Mouse (Mus musculus) retina, postnatal 7 days (tissue): ENCODE results near the gene Prkn.

Experiments used
- DNase-seq: peaks from one replicate; pipeline ENCODE4 v3.0.0-alpha.2; 2012; ENCODE audit warnings: low read depth, low spot score

Prkn gene

DNA sequence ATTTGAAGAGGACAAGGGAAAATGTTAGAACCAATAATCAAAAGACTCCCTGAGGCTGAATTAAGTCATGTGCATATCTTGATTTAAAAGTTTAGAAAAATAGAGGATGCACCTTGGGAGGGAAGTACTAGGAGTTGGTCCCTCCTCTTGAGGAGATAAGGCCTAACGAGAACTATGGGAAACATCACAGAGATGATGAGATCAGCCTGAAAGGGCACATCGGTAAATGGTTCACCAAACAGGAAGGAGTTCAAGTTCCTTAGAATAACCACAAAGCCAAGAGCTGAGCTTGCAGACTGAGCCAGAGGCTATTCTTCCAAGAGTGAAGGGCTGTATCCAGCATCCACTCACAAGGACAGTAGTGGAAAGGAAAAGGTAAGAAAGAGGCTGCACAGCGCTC, 1004.8 kb downstream of the Prkn start:
- no peak for DNase-seq

DNA sequence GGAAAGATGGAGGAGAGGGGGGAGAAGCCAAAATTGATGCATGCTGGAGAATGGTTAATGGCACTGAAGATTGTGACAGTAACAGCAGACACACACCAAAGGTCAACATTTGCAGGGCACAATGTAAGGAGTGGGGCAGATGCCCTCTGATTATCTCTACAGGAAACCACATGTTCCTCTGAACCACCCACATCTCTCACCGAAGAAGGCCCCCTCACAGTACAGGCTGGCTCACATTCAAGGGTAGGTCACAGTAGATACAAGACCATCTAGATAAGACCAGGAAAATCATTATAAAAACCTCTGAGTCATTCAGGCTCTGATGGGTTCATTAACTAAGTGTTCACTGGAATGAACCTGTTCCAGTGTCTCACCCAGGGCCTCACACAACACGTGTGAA, 1005.3 kb downstream of the Prkn start:
- no peak for DNase-seq

DNA sequence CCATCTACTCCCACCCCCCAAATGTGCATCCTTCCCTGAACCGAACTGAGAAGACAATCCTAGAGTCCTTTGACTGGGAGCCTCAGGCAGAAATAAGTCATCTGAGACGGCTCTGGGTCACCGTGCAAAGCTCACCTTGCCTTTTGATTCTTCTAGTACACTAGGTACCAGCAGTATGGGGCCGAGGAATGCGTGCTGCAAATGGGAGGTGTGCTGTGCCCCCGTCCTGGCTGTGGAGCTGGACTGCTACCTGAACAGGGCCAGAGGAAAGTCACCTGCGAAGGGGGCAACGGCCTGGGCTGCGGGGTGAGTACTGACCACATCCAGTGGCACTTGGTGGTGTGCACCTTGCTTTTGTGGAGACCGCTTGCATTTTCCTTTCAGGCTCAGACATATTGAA, 1014.4 kb downstream of the Prkn start:
- no peak for DNase-seq

DNA sequence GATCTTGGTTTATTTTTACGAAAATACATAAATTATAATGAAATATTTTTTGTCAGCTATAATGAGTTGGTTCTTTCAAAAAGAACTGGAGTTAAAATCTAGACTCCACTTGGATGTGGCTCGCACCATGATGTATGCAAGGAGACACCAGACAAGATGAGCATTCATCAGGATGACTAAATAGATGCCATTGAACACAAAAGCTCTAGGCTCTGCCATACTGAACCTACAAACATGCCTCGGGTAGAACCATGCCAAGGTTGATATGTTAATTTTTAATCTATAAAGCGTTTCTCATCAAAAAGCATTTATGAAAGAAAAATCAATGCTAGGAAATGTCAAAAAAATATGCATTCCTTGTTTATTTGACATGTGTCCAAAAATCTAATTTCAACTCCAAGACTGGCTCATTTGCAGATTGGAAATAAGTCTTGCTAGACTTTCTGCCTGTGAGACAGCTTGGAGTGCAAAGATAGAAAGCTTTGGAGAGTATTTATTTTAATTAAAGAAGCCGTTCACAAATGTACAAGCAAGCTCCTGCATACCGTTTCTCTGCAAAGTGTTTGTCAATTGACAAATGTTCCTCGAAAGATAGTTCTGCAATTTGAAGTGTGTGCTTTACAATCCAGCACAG, 1018.7 kb downstream of the Prkn start:
- no peak for DNase-seq

DNA sequence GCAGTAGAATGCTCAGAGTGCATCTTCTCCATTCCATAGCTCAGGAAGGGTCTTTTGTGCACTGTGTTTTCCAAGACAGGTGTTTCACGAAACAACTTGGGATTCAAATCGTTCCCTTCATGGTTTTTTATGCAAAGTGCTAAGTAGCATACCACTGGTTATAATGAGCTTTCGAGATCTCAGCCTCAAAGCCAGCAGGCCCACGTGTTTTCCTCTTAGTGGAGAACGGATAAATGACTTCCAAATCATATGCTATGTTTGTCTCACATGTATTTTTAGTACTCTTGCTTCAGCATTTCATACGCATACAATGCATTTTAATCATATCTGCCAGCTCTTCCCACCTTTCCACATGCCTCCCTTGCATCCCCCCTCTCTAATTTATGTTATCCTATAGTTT, 1021.0 kb downstream of the Prkn start:
- no peak for DNase-seq

DNA sequence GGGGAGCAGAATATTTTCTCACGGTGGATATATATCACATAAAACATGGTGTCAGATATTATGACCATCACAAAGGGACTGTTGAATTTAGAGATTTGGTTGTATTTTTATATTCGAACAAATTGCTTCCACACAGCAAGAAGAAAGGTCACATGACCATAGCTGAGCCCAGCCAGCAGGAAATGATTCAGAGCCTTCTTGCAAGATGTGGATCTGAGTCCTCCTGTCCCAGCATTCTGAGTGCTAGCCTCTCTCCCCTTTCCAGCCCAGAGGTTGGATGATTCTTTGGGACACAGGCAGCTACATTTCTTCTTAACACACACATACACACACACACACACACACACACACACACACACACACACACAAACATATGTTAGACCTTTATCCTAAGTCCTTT, 1022.2 kb downstream of the Prkn start:
- DNase-seq = no peak

DNA sequence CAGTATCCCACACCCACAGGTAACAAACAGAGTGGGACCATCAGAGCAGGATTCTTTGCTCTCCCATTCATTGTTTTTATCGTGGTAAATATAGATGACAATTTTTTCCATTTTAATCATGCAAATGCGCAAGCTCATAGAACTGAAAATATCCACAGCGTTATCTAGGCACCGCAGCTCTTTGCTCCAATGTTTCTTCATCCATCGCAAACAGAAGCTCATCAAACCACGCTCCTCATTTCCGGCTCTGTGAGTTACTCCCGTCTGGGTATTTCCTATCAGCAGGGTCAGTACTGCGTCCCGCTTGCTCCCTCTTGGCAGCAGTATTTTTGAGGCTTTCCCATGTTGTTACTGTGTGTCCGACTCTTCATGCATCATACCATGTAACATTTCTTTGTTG, 1022.8 kb downstream of the Prkn start:
- no peak for DNase-seq

DNA sequence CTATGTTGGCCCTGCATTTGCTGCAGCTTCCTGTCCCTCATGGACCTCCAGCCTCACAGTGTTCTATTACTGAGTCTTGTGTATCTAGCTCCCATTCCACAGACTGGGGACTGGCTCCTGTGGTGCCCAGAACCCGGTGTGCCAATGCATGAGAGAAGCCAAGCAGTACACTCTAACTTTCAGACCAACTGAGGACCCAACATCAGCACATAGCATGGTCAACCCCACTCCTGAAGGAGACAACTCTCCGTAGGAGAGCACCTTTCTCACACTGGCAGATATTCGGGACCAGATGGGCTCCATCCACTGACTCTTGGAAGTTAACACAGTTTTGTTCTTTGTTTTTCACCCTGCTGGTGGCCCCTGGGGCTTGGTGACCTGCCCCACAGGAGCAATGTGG, 1026.0 kb downstream of the Prkn start:
- no peak for DNase-seq

DNA sequence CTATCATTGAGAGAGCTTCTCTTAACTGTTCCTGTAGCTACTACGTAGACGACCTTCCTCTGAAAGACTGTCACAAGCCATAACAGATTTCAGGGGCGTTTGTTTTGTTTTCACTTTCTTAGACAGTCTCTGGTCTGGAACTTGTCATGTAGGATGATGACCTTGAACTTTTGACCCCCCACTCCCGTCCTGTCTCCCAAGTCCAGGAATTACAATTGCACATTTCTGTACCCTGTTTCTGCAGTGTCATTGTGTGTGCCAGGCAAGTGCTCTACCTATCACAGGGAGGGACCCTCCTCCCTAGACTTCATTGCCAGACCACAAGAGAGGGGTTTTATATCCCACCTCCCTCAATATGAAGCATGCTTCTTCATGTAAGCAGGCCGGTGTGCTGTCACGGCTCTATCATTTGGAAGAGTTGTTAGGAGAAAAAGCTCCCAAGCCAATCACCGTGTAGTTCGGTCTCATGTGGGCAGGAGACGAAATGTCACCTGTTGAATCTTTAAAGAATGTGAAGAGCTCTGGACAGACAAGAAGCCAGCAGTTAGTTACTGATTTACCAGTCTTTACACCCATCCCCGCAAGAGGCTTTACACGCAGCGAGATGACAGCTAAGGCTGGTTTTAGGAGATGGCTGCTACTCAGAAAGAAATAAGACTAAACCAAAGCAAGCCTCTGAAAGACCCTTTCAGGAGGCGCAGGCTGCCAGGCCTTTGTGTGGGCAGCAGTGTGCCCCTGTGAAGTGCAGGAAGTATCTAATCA, 1027.3 kb downstream of the Prkn start:
- DNase-seq = no peak

DNA sequence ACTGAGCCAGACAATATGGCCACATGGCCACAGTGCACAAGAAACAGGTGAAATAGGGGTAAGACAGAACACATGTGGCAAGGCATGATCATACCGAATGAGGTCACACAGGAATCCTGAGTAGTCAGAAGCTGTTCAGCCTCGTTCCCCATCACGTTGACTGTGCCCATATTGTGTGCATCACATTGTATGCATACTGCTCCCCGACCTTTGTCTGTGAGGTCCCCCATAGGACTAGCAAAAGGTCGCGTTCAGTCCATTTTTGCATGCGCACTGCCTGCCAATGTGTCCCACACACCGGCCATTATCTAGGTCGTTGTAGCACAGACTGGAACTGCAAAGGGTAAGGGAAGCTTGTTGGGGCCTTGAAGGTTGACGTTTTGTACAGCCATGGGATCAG, 1030.4 kb downstream of the Prkn start:
- DNase-seq = no peak

DNA sequence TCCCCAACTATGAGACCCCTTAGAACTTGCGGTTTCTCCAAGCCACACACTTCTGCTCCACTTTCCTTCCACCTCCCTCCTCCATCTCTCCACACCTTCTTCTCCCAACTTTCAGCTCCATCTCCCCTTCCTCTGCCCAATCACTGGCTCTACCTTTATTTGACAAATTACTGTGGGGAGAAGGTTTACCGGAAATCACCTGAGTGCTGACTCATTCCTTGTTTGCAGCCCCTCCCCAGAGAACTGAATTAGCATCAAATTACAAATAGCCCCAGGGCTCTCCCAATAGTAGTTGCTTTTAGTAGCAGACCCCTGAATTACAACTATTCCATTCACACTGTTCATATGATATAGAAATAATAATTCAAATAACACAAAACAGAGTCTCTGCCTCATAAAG, 1036.1 kb downstream of the Prkn start:
- no peak for DNase-seq

DNA sequence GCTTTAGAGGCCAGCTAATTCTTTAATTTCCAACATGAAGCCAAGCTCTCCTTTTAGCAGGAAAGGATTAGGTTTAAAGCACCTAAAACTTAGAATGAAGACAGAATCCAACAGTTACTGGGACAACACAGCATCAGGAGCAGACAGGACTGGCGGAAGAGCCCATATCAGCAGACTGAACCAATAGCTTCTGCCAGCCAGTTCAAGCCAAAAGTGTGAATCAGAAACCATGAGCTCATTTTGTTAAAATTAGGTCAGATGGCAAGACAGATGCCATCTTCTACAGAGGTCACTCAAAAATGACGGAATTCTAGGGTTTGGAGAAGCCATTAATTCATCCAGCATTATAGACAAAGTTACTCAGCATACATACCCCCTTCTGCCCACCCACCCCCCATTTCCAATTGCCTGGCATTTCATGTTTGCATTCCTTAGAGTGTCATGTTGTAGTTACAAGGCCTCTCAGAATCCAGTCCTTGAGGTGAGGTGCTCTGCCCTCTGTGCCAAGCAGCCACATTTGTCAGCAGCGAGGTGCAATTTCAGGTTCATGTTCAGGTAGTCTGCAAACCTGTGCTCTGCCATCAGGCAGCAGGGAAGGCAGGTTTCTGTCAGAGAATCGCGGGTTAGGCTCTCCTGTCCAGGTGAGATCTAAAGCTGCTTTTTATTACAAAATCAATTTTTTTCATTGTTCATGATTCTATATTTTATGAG, 1041.1 kb downstream of the Prkn start:
- no peak for DNase-seq

DNA sequence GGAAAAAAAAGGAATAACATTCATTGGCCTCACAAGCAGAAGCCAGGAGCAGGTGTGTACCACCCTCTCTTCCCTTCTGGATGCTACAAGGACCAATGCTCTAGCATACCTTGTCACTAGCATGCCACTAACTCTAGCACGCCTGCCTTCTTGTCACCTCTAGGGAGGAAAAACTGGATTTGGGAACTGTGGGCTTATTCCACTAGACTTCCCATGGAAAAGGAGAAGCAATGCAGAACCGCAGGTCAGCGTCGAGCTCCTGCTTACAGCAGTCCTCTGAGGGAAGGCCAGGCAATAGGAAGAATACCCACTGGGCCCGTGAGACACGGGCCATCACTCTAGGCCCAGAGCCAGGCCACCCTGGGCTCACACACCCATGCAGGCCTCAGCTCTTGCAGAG, 1045.4 kb downstream of the Prkn start:
- no peak for DNase-seq

DNA sequence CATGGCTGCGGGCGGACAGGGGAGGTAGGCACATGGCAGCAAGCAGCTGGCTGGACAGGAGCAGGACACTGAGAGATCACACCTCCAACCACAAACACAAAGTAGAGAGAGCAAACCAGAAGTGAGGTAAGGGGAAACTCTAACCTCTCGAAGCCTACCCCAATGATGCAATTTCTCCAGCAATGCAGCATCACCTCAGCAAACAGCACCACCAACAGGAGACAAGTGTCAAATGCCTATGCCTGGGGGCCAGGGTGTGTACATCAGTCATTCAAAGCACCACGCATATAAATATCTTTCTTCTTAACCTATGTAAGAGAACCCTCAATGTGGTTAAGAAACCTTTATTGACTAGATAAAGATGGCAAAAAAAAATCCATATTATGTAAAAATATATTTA, 1046.8 kb downstream of the Prkn start:
- DNase-seq = no peak

DNA sequence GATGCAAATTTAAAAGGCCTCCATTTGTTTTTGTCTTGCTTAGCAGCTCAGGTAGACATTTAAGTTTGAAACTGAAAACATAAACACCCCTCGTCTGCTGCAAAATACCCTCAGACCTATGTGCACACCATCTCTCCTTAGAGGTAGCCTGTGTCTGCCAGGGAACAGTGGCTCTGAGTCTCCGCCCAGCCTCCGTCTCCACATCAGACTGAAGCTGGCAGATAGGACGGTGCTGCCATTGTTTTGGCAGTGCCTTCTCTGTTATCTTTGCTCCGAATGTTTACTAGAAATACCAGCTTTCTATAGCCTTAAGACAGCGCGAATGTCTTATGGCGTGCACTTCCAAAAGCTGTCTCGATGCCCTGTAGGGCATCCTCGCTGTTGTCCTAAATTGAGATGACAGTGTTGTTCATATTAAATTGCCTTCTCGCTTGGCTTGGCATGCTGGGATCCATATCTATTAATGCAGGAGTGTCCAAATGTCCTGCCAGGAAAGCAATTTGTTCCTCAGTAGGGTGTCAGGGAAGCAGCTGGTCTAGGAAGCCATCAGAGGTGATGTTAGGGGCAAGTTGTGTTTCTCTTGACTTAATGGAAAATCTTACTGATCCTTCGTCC, 1047.5 kb downstream of the Prkn start:
- peak; percentile 8 for DNase-seq

DNA sequence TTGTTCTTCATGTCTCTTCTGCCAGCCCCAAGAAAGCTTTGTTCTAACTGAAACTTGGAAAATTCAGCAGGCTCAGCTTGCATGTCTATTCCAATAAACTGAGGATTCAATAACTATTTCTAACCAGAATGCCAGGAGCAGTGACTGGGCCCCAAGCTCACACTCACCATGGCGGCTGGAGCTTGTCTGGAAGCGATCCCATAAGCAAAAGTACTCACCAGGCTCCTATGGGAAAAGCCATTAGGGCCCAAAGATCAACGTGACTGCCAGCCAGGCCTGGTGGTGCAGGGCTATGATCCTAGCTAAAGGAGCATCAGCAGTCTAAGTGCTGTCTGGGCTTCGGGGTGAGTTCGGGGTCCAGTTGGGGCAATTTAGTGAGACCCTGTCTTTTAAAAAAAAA, 1048.6 kb downstream of the Prkn start:
- no peak for DNase-seq

DNA sequence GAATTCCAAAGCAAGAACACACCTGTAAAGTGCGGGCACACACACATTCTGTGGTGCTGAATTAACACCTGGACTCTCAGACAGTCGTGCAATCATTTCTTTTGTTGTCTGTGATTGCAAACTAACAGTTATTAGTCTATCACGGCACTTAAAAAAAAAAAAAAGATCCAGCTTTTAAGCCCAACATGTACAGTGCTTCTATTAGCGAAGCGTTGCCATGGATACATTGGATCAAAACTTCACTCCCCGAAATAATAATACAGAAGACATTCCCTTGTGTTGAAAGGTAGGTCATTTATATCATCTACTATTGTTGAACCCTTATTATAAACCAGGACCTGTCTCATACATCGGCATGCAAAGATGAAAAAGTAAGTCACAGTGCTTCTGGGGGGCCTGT, 1060.1 kb downstream of the Prkn start:
- no peak for DNase-seq

DNA sequence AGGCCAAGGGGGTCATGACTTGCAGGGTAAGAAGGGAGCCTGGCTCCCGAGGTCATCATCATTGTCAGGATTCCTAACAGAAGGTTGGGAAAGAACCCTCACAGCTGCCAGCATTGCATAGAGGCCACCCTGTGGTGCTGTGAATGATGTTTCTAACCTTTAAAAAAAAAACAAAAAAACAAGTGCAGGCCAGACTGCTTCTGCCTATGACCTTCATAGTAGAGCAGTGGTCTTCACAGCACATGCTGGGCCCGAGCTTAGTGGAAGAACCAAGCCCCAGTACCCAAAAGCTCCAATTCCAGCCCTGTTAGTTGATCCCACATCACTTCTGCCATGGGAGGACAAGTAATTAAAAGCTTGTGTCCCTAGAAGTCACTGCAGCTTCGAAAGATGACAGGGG, 1061.5 kb downstream of the Prkn start:
- no peak for DNase-seq

DNA sequence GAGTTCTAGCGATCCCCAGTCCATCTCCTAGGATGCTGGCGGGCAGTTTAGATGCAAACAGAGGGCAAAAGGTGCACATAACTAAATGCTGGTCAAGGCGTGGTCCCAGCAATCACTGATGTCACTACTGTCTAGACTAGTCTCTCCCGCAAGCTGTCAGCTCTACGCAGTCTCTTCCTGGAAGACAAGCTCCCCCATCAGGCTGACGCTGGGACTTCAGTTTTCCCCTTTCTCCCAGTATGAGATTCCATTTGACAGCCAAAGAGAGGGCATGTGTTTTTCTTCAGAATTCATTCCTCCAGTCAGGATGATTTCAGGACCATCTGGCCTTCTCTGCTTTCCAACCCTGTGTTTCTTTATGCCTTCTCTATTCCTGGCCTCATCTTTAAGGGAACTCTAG, 1062.8 kb downstream of the Prkn start:
- DNase-seq = no peak

DNA sequence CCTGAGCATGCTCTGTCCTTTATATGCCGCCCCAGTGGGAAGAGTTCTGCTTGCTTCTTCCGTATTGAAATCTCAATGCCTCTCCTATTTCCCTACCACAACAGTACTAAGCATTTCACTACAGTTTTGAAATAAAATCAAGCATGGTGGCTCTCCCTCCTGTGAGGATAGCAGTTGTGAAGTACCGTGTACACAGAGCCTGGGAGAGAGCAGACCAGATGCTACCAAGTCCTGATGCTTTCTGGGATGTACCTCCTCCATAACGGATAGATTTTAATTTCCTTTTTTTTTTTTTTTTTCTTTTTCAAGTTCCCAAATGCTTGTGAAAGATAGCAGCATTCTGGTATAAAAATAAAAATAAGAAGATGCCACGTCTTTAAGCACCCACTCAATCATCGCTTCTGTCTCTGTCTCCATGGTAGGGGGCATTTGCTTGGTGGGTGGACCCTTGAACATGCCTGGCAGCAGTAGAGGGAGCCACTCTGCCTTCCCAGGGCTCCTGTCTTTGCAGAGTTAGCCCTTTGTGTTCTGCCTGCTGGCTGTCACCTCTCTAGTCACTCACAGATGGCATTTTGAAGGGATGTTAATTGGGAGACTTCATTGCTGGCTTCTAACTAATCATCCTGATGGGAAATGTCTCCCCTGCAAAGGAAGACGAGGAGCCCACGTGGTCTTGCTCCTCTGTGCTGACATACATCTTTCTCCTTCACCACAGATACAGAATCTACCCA, 1070.6 kb downstream of the Prkn start:
- DNase-seq = no peak

DNA sequence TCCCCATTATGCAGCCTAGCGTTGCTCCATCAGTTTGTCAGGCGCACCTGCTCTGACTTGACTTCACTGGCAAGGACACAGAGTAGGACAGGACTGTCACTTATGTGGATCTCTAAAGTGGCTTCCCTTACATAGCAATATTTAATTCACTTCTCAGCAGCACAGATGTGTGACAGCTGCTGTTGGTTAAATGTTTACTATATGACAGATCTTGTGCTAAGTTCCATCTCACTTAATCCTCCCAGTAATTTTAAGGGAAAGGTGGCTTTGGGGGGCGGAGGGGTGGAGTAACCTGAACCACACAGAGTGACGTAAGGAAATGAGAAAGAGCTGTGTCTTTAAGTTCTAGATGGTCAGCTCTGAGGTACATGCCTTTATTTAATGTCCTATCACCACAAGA, 1072.0 kb downstream of the Prkn start:
- no peak for DNase-seq

DNA sequence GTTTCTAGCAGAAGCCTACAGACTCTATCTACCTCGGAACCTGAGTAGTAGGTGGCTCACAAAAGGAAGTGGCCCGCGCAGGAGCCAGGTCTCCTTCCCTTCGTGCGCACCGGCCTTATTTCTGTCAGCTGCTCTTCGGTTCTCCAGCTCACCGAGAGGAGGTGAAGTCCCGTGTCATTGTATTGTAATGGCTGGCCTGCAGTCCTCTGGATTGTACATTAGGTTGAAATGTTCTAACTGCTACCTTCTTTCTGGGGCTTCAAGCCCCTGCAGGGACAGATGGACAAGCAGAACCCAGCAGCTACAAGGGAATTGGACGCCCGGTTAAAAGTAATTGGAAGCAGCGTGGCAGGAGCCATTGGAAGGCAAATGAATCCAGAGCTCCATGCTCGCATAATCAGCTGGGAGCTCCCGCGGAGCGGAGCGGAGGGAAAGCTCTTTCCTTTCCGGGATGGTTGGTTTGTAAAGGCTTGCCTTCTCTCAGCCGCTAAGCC, 1072.7 kb downstream of the Prkn start:
- no peak for DNase-seq
